Mouse (Mus musculus) cerebellum, adult (tissue): ENCODE data around the gene F13b.
A peak's percentile ranks its signal among the peaks of the same experiment; 100 is the strongest.

Experiments
- ATAC-seq: cut with Nextera tagmentation; 2 replicates; pipeline ENCODE4 v1.9.2; 2017; ENCODE audit warnings: mild to moderate bottlenecking, moderate library complexity, mixed read lengths; ENCODE audit not compliant: insufficient number of reproducible peaks, low FRiP score, low TSS enrichment

The F13b gene

DNA sequence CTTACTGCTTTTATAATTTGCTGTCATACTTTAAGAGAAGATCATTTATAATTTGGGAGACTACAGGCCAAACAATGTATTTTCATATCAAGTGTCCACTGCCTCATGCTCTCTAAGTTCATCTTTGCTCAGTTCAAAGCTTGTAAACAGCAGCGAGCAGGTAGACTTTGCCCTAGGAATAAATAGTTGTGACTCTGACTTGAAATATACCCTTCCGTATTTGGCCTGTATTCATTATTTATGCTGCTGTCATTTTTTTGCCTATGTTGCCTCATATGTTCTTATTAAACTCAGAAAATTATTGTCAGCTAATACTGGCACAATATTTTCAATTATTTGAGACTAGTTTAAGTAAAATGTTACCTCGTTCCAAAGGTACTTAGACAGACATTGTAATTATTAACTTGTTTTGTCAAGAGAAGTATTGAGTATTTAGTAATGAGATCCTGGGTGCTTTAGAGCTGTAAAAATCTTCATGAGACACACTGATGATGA is at the start of gene F13b:
Gene F13b, plus strand, starts transcription at position 445 of the 495 bp plus-strand sequence.
- ATAC-seq, result no peak

DNA sequence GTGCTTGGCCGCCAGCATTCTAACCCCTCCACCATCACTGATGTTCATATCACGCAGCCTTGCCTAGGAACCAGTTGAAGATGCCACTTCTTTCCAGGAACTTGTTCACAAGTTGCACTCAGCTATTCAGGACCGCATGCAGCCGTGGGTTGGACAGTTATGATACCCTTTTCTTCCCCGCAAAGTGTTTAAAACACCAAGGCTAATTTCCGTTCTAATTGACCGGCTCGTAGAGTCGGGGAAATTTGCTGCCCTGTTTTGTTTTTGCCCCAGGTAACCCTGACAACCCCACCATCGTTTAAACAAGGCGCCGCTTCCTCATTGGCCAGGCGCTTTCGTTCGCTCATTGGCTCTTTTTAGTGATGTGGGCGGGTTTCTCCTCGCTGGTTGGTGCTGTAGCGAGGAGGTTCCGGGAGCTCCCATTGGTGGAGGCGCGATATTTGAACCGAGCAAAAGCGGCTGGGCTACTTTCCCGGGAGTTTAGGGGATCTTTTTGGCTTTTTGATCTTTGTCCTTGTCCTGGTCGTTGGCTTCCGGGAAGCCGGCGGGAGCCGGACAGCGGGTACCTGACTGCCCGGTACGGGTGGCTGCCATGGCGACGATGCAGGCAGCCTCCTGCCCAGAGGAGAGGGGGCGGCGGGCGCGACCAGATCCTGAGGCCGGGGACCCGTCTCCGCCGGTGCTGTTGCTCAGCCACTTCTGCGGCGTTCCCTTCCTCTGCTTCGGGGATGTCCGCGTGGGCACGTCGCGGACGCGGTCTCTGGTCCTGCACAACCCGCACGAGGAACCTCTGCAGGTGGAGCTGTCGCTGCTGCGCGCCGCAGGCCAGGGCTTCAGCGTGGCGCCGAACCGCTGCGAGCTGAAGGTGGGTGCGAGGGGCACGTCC is 46.9 kb upstream of the F13b start, which contains the start of gene Aspm:
Gene Aspm, plus strand, starts transcription at position 433 of the 886 bp plus-strand sequence.
- ATAC-seq, result peak; percentile 100

DNA sequence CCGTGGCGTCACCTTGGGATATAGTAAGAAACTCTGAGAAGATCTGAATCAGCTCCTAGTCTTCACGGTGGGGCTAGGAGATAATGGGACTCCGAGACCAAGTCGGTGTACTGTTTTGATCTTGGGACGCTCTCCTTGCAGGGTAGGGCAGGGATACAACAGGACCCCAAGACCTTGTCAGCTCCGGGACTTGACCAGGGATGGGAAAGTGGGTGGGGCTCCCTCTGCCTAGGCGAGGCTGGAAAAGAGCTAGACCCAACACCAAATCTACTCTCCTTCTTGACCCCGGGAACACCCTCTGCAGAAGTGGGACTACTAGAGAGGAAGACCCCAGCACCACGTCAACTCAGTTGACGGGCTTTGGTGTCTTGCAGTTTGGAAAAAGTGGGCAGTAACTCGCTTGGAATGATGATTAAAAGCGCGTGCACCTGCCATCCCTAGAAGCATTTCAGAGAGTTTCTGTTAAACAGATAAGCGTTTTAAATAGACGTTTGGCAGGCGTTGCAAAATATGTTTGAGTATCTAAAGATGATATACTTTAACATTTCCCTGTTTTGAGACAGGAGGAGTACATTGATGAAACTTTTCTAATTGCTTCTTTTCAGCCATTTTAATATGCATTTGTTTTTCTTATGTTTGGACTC is 46.2 kb upstream of the F13b start:
- ATAC-seq, result peak; percentile 41

DNA sequence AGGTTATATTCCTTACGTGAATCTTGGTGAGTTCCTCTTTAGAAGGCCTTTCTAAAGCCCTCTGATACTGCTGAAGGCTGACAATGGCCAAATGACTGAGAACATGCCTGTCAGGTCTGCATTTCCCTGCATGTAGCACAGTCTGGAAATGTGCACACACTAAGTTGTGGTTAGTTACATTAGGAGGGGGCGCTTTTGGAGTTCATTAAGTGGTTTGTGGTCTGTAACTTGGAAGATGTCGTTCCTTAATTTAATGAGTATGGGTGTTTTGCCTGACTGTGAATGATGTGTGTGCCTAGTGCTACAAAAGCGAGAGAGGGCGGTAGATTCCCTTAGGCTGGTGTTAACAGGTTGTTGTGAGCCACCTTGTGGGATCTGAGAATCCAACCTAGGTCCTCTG is 40.7 kb upstream of the F13b start:
- ATAC-seq, result no peak

DNA sequence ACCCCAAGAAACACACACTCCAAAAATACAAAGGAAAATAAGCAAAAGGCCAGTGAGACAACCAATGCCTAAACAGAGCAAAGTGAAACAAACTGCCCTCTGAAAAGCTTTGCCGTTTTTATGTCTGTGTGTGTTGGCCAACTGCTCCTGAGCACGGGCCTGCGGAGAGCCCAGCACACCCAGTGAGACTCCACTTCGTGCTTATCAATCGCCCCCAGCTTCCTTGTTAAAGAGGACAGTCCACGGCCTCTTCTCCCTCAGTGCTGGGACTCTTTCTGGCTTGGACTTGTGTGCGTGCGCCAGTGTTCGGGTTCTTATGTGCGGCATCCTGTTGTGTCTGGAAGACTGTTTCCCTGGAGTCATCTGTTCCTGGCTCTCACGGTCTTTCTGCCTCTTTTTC is 35.6 kb upstream of the F13b start:
- peak; percentile 36; the same call in 1 of the 2 replicates for ATAC-seq

DNA sequence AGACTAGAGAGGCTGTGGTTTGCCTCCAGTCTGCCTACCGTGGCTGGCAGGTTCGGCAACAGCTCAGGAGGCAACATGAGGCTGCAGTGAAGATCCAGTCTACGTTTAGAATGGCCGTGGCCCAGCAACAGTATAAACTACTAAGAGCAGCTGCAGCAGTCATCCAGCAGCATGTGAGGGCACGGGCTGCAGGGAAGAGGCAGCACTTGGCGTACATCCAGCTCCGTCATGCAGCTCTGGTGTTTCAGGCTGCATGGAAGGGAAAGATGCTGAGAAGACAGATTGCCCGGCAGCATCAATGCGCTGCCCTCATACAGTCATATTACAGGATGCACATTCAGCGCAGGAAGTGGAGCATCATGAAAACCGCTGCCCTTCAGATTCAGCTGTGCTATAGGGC is 22.6 kb upstream of the F13b start:
- no peak for ATAC-seq

DNA sequence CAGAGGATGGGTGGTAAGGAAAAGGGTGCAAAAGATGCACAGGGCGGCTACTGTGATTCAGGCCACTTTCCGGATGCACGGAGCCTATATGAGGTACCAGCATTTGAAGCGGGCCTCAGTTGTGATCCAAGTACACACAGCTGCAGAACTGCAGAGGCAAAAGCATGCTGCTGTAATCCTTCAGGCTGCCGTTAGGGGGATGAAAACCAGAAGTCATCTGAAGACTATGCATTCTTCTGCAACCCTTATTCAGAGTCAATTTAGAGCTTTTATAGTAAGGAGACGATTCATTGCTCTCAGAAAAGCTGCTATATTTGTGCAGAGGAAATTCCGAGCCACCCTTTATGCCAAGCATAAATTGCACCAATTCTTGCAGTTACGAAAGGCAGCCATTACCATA is 21.3 kb upstream of the F13b start:
- no peak for ATAC-seq

DNA sequence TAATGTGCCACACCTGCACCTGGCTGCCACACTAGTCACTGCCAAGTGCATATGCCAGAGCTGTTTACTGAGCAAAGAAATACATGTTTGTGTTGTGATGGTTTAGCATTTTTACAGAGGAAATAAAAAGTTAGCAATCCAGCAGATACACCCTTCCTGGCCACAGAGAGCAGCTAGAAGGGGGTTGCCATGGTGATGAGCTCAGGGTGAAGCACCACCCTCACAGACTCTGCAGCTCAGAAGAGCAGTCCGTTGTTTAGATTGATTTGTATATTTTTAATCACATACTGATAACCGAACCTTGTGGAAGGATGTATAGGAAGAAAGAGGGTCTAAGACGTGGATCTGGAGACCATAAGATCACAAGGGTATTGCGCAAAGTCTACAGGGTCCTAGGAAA is 20.4 kb upstream of the F13b start:
- no peak for ATAC-seq

DNA sequence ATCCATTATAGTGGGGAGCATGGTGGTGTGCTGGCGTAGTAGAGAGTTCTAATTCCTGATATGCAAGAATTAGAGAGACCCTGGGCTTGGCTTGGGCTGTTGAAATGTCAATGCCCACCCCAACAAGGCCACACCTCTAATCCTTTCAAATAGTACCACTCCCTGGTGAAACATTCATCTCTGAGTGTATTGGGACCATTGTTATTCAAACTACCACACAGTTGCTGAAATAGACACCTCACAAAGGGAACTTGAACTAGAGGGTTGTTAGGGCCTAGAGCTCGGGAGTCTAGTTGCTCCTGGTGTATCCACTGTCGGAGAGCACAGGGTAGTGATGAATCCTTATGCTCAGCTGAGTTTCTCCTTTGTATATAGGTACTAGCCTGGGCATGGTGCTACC is 6.9 kb upstream of the F13b start:
- ATAC-seq, result no peak

DNA sequence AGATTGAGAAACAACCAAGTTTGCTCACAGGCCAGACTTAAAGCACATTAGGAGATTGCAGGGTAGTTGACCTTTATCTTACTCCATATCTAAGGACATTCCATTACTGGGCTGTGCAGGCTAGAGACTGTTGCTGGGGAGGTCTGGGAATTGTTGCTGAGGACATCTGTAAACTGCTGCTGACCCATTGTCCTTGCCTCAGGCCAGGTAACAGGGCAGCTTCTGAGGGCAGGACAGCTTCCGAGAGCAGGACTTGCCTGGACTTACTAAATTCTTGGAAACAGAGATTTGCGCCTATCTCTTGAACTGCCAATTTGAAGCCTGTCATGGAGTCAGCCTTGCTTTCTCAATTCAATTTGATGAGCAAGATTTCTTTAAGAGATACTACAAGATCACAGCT is 6.1 kb upstream of the F13b start:
- no peak for ATAC-seq

DNA sequence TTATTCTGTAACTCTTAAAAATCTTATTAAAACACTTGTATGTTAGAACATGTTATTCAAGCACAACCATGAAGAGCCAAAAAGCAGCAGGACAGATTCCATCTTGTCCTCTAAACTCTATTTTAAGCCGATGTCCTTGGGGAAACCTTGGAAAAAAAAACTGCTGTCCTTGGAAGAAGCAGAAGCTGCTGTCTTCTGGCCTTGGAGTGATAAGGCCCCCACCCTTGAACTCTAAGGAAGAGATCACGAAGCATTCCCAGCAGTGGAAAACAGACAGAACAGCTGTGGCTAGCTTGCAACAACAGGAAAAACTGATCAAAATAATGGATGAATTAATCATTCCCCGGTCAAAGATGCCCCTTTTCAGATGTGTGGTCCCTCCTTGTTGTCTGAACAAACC is 5.3 kb upstream of the F13b start:
- ATAC-seq, result no peak

DNA sequence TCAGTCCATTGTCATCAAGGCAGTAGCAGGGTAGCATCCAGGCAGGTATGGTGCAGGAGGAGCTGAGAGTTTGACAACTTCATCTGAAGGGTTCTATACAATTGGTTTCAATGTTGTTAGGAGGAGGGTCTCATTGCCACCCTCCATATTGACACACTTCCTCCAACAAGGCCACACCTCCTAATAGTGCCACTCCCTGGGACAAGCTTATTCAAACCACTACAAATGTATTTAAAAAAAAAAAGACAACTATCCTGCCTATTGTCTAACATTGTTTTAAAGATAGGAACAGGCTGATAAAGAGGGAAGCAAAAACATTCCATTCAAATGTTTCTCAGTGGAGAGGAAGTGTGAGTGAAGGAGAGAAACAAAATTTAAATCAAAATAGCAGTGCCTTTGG is 1.8 kb upstream of the F13b start:
- no peak for ATAC-seq

DNA sequence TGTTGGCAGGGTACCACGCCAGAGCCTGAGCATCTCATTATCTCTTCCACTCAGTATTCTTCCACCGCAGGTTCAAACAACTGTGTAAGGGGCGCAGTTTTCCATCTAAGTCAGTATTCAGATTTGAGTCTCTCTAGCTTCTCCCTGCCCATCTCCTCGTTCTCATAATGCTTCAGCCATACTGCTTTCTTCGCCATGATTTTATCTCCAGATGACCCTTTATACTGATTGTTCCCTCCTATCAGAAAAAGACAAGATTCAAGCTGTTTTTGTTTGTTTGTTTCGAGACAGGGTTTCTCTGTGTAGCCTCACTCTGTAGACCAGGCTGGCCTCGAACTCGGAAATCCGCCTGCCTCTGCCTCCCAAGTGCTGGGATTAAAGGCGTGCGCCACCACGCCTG is 13.1 kb downstream of the F13b start:
- no peak for ATAC-seq

DNA sequence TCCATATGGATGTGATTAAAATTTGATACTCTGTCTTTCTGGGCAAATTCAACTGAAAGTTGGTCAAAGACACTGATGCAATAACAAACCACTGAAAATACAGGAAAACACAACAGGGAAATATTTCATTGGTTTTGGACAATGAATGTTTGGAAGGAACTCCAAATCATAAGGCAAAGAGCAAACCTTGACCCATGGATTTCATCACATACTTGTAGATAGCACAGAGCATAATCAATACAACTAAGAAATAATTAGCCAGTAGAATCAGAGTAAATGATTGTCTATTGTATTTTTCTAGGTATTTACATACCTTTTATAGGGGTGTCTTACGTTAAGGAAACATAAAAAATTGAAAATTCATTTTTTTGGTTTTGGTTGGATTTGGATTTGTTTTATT is 47.0 kb downstream of the F13b start:
- no peak for ATAC-seq

DNA sequence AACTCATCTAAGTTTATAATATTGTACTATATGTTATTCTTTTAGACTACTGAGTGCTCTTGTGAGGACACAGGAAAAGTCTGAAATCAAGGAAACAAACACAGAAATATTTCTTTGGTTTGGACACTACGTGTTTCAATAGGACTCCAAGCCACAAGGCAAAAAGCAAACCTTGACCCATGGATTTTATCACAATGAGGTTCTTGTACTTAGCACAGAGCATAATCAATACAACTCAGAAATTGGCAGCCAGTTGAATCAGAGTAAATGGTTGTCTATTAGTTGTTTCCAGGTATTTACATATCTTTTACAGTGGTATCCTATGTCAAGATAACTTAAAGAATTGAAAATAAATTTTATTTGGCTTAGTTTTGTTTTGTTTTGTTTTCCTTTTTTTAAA is 49.8 kb downstream of the F13b start:
- no peak for ATAC-seq

DNA sequence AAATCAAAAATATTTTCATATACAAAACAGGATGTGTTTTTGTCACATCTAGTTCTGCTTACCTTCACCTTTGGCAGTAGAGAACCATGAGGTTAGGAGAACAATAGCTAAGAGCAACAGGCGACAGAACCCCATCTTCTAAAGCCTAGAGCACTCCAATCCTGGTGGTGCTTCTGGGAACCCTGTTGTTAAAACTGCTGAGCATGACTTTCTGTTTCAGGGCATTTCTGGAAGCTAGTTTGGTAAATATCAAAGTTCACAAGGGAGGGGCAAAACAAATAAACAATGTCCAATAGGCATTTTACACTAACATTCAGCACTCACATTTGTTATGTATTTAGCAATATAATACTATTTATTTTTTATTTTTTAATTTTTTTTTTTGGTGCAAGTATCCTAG is 58.5 kb downstream of the F13b start, which contains the start of gene Cfhr1:
Gene Cfhr1, minus strand, starts transcription at position 249 of the 400 bp plus-strand sequence.
- no peak for ATAC-seq
